11 mouse cellular contexts compared by ENCODE assay signal in genomic region chrX:12841021-12841325, GRCm38 (mm10).
DNase-seq lines count a peak whose midpoint lies in the region; ATAC-seq and TF ChIP-seq lines count a peak whose summit lies in the region.
"Had no signal": no experiment of that assay in that cellular context is flagged by ENCODE, and none has a peak within 500 bp of the region (broad histone marks: within the 10 kb centered on the region; RNA-seq: fewer than 3 reads in every experiment).

No protein-coding gene starts in this region.

- no peaks in the 10 kb centered on the region for H3K4me1 ChIP-seq in lung, postnatal 0 days (ENCODE audit: insufficient read depth, low read depth, low read length)
- H3K4me1 ChIP-seq in hindbrain, embryonic 15.5 days (replicated peaks) = peaks cover 8% of the 10 kb centered on the region; the same call in 1 of the 2 replicates
- peaks cover 2% of the 10 kb centered on the region; the same call in 1 of the 2 replicates for H3K4me1 ChIP-seq in olfactory bulb, adult 2 months (ENCODE audit: control insufficient read depth, insufficient read depth, low read length)

- ATAC-seq in frontal cortex, adult (ENCODE audit: low TSS enrichment) = 0 out of 2 replicates have a peak, but pooled peaks have one; percentile 13
- no peak for ATAC-seq in lung, postnatal 0 days
- ATAC-seq in hindbrain, embryonic 15.5 days (ENCODE audit: low FRiP score, low read depth) = no peak
- ATAC-seq in inflammation-experienced regulatory T-cells, adult 6 months = no peak

- no peak overlapping the region for H3K4me3 ChIP-seq in lung, postnatal 0 days (ENCODE audit: low read depth, low read length)
- H3K4me3 ChIP-seq in hindbrain, embryonic 15.5 days = no peak overlapping the region
- no peak overlapping the region for H3K4me3 ChIP-seq in olfactory bulb, adult 2 months (ENCODE audit: insufficient read depth, low read depth, low read length)

- no peaks in the 10 kb centered on the region for H3K36me3 ChIP-seq in lung, postnatal 0 days (ENCODE audit: insufficient read depth, low read length)
- no peaks in the 10 kb centered on the region for H3K36me3 ChIP-seq in hindbrain, embryonic 15.5 days

- no peak for TF ChIP-seq POLR2A in olfactory bulb, adult 2 months (IDR thresholded peaks at IDR 0.05; ENCODE audit: insufficient read depth, low read depth, low read length)

- no peak for TF ChIP-seq EP300 in lung, postnatal 0 days (IDR thresholded peaks at IDR 0.05)

- H3K9ac ChIP-seq in lung, postnatal 0 days (replicated peaks; ENCODE audit: low read depth) = no peak overlapping the region
- peak overlapping the region; percentile 17; the same call in 1 of the 2 replicates for H3K9ac ChIP-seq in hindbrain, embryonic 15.5 days

- H3K27me3 ChIP-seq in lung, postnatal 0 days (replicated peaks; ENCODE audit: insufficient read depth, low read length) = no peaks in the 10 kb centered on the region
- H3K27me3 ChIP-seq in hindbrain, embryonic 15.5 days = no peaks in the 10 kb centered on the region

- DNase-seq in frontal cortex, postnatal 10 days (ENCODE audit: low spot score in 2 of 2) = no peak
- no peak for DNase-seq in lung, postnatal 0 days (ENCODE audit: low spot score)
- DNase-seq in lung, postnatal 4 days = no peak
- DNase-seq in thymus, postnatal 36 days = no peak
- DNase-seq: adrenal gland, adult 8-10 months; kidney, postnatal 10 days; lung, postnatal 36 days had no signal

- WGBS in lung, postnatal 0 days = 71% methylated on average over 3 of the region's 3 CpGs
- 62% methylated on average over 3 of the region's 3 CpGs for WGBS in hindbrain, embryonic 15.5 days
- WGBS in olfactory bulb, adult 2 months = 72% methylated on average over 3 of the region's 3 CpGs

- H3K27ac ChIP-seq in lung, postnatal 0 days (ENCODE audit: low read length) = no peak overlapping the region
- peak overlapping the region; percentile 89 for H3K27ac ChIP-seq in hindbrain, embryonic 15.5 days (replicated peaks)
- peak overlapping the region; percentile 90 for H3K27ac ChIP-seq in olfactory bulb, adult 2 months (ENCODE audit: insufficient read depth, low read depth, low read length)

- TF ChIP-seq CTCF in lung, postnatal 0 days (IDR thresholded peaks at IDR 0.05) = no peak
- TF ChIP-seq CTCF in olfactory bulb, adult 2 months (IDR thresholded peaks at IDR 0.05; ENCODE audit: insufficient read depth, low read depth, low read length) = no peak

- no peaks in the 10 kb centered on the region for H3K9me3 ChIP-seq in lung, postnatal 0 days (ENCODE audit: low read length)
- no peaks in the 10 kb centered on the region for H3K9me3 ChIP-seq in hindbrain, embryonic 15.5 days

- peak overlapping the region; percentile 50; the same call in 1 of the 2 replicates for H3K4me2 ChIP-seq in lung, postnatal 0 days (replicated peaks; ENCODE audit: low read depth, low read length)
- H3K4me2 ChIP-seq in hindbrain, embryonic 15.5 days = peak overlapping the region; percentile 51
